Mouse (Mus musculus) embryonic facial prominence, embryonic 13.5 days (tissue): ENCODE data around the gene Timp3. TPM values are rescaled to one million over a fixed set of nuclear protein-coding genes. Genes with fewer than 3 reads are reported as not detected.

ENCODE experiments used
- ATAC-seq: fragments of 200-750 bp; cut with Nextera tagmentation; 2 replicates; pipeline ENCODE4 v1.8.0; 2017; ENCODE audit warnings: low read depth; ENCODE audit not compliant: insufficient number of reproducible peaks, insufficient read depth, low FRiP score, low TSS enrichment
- H3K27ac ChIP-seq: fragments of 300-500 bp; sonication (generic); 2 replicates; pipeline ENCODE4 v1.5.1; 2015; ENCODE audit warnings: moderate library complexity, mild to moderate bottlenecking, inconsistent platforms
- H3K27me3 ChIP-seq: fragments of 300-500 bp; sonication (generic); 2 replicates; pipeline ENCODE4 v1.6.1; 2015; ENCODE audit warnings: mild to moderate bottlenecking, inconsistent platforms
- H3K36me3 ChIP-seq: fragments of 300-500 bp; sonication (generic); 2 replicates; pipeline ENCODE4 v1.6.1; 2015; ENCODE audit warnings: mild to moderate bottlenecking, inconsistent platforms
- H3K4me1 ChIP-seq: fragments of 300-500 bp; sonication (generic); 2 replicates; pipeline ENCODE4 v1.6.1; 2015; ENCODE audit warnings: inconsistent platforms
- H3K4me2 ChIP-seq: fragments of 300-500 bp; sonication (generic); 2 replicates; pipeline ENCODE4 v1.6.1; 2015; ENCODE audit warnings: moderate library complexity, mild to moderate bottlenecking, inconsistent platforms
- H3K4me3 ChIP-seq: fragments of 300-500 bp; sonication (generic); 2 replicates; pipeline ENCODE4 v1.5.1; 2015; ENCODE audit warnings: mild to moderate bottlenecking, inconsistent platforms
- H3K9ac ChIP-seq: fragments of 300-500 bp; sonication (generic); 2 replicates; pipeline ENCODE4 v1.6.1; 2015; ENCODE audit warnings: mild to moderate bottlenecking, inconsistent platforms
- H3K9me3 ChIP-seq: fragments of 300-500 bp; sonication (generic); 2 replicates; pipeline ENCODE4 v1.6.1; 2016; ENCODE audit warnings: inconsistent platforms
- WGBS: fragments of 180-500 bp; shearing (Covaris S2); methylation state at CpG from one replicate; pipeline ENCODE4 v1.1.7; 2015; ENCODE audit warnings: mixed read lengths; 5-methylcytosine and 5-hydroxymethylcytosine counted together
- polyA plus RNA-seq: library from polyadenylated mRNA; unstranded; fragments of >200 nt; fragmentation: Nextera tagmentation; extraction: Ambion mirVana; gene quantifications from 2 replicates; pipeline ENCODE4 v1.2.1, GENCODE M21; 2015

The Timp3 gene
- polyA plus RNA-seq, 1 experiment from 2014 or later, result 62.7 TPM

DNA sequence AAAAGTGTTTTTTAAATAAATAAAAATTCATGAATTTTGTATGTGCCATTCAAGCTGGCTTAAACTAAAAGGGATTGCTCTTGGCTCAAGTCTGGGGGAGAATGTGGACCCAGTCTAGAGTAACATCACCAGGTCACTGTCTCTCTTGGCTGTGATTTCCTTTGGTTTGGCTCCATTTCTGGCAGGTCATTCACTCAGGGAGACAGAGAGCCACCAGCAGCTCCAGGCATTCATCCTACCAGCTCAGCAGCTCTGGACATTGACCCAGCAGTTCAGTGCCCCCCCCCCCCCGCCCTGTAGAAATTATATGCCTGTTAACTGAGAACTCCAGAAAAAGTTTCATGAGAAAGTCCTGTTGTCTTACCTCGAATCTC, 98.2 kb downstream of the Timp3 start:
- H3K27me3 ChIP-seq, result no peaks in the 10 kb centered on the region
- no peaks in the 10 kb centered on the region for H3K4me1 ChIP-seq
- no peaks in the 10 kb centered on the region for H3K36me3 ChIP-seq
- no peak overlapping the region for H3K27ac ChIP-seq
- peaks cover 4% of the 10 kb centered on the region; the same call in 1 of the 2 replicates for H3K9me3 ChIP-seq
- ATAC-seq, result no peak
- H3K9ac ChIP-seq, result no peak overlapping the region
- H3K4me2 ChIP-seq, result no peak overlapping the region
- H3K4me3 ChIP-seq, result no peak overlapping the region
- WGBS, result 69% methylated on average over 2 of the region's 2 CpGs

Other genes with a start within 250 kb of the Timp3 start
- 3.9 and 4.9 TPM in 2 replicates for gene Syn3, start 198.5 kb downstream of the Timp3 start, polyA plus RNA-seq